Mouse (Mus musculus) urinary bladder, postnatal 25 days (tissue): ENCODE measurements around the gene Ush1c.

ENCODE experiments used
- DNase-seq: peaks from one replicate; pipeline ENCODE4 v3.0.0; 2022; ENCODE audit warnings: low spot score

The Ush1c gene

DNA sequence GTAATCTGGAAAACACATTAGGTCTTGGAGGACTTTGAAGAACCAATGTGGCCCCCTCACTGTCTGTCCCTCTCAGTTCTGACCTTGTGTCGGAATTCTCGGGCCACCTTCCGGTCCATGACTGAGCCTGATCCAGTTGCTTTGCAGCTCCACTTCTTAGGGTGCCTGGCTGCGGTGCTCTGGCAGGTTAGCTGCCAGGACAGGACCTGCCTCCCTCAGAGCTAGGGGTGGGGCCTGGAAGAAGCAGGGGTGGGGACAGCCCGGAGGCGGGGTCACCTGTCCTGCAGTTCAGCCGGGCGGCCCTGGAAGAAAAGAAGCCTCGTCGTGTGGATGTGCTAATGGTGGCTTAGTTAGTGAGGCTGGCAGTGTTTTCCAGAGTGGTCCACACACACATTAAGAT, at the start of gene Ush1c:
TSS of gene Ush1c (minus strand) at position 158 of the 400 bp plus-strand sequence.
- no peak for DNase-seq

DNA sequence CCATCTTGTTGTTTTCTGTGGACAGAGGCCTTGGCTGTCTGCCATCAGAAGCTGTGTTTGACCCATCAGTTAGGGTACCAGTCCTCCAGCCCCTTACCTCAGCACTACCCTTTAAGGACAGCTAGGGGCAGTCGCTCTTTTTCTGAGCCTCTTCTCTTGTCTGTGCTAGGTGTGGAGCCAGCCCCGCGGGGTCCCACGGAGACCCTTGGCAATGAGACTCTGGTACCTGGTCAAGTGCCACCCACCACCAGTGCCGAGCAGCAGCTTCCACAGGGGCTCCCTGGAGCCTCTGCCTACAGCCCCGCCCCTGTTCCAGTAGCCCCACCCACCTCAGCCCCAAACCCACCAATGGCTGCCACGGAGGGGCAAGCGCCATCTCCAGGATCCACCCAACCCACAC, 48.7 kb upstream of the Ush1c start:
- no peak for DNase-seq

DNA sequence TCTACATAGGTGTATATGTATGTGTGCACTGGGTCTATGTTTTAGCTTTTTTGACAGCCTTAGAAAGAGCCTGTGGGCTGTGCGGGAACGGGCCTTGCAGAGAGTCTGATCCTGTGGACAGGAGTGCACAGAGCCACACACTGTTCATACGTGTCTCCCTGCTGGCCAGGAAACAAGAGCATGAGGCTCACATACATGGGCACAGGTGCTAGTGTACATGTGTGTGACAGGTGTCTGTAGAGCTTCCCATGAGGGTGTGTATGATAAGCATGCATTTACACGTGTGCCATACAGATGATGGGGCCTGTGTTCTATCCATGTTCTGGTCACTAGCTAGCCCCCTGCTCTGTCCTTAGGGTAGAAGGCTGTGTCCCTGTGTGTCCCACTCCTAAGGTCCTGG, 48.1 kb upstream of the Ush1c start:
- DNase-seq = no peak

DNA sequence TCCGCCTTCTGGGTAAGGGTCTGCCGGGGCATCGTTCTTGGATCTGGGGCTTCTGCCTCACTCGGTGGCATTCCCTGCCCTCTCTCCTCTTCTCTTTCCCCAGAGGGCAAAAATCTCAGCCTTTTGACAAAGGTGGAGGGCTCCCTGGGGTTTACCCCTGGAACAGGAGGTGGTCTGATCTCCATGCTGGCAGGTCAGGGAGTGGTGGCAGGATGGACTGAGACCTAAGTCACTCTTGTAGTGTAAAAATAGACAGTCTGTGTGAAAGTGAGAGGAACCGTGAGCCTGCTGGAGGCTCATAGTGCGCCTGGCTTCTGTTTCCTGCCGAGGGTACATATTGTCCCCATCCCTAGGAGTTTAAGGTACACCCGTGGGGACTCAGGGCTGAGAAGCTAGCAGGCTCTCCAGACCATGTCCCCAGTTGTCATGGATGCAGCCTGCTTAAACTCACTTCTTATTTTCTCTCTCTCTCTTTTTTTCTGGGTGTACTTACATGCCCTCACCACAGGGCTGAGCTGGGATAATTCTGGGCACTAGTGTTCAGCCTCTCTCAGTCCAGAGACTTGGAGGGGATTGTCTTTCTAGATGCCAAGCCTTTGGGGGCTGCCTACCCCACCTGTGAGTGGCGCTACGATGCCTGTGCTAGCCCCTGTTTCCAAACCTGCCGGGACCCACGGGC, 47.0 kb upstream of the Ush1c start:
- DNase-seq = no peak

DNA sequence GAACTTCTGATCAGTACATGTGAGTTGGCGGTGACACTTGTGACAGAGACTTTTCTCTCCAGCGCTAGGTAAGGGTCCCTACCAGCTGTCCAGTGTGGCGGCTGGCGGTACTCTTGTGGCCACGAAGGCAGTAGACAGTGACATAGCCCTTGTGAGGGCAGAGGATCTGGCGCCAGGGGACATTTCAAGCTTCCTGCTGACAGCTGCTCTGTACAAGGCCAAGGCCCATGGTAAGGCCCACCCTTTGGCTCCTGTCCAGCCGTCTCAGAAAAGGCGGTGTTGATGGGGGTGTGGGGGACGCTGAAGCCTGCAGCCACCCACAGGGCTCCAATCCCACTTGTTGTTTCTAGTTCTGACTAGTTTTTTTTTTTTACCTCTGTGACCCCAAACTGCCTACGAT, 45.4 kb upstream of the Ush1c start:
- no peak for DNase-seq

DNA sequence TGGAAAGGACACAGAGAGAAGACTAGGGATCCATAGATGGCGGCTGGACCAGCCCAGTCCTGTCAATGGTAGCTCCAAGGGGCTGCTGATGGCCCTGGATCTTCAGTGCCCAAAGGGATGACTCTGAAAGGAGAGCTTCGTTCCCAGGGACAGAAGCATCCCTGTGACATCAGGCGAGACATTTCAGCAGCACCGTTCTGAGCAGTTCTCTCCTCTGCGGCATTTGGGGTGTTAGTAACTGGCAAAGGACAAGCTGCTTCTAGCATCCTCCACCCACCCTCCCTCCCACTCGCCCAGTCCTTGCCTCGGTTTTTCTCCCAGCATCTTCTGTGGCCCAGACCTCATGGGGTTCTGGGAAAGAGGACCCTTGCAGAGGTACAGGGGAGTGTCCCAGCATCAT, 44.0 kb upstream of the Ush1c start:
- DNase-seq = no peak

DNA sequence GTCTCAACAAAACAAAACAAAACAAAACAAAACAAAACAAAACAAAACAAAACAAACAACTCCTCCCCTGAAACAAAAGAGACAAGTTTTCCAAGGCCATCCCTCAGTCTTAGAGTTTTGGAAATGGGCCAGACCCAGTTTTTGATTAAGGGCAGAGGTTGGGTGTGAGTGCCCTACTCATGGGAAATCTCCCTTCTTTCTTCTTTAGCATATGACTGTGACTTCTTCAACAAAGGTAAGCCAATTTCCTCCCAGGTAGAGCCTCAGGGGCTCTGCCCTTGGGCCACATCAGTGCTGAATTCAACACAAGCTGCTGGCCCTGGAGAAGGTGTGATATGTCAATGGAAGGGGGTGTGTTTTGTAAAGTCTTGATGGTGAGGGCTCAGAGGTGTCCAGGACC, 42.6 kb upstream of the Ush1c start:
- DNase-seq = no peak

DNA sequence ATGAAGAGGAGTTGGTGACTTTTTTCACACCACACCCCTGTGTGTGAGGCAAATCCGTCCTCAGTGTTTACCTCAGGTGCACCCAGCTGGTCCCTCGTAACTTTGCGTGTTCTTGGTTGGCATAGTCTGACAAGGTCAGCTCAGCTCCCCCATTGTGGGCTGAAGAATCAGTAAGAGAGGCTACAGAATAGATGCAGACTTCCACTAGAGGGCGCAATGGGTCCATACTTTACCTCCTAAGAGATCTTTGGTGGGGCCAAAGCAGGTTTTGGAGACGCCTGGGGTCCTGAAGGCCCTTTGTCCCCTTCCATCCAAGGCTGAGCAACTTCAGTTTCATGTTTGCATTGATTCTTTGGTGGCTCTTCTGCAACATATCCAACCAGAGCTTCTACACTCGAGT, 41.6 kb upstream of the Ush1c start:
- peak; percentile 23 for DNase-seq

DNA sequence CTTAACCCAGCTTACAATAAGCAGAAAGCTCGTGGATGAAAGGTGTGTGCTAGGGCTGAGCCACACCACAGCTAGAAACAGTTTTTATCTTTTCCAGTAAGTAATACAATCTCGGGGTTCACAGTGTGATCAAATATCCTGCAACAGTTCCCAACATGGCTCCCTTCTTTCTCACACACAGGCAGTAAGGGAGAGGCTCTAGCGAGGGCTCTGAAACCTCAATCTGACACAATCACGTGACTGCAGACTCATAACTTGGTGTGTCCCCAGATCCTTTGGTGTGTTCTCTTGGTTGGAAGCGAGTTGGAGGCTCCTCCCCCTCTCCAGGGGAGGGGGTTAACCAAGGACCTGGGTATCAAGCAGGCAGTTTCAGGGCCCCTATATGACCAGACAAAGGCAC, 37.9 kb upstream of the Ush1c start:
- no peak for DNase-seq

DNA sequence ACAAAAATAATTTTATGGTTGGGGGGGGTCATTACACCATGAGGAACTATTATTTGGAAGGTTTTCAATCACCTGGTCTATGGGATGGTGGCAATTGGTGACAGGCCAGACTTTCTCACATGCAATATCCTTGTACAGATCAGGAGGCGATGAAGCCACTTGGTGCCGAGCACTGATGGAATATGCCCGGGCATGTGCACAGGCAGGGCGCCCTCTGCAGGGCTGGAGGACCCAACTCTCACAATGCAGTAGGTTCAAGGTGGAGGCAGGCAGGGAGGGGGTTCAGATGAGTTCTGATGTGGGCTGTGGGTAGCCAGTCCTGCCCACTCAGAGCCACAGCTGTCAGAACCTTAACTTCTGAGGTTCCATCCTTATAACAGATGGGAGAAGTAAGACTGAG, 13.5 kb upstream of the Ush1c start:
- no peak for DNase-seq

DNA sequence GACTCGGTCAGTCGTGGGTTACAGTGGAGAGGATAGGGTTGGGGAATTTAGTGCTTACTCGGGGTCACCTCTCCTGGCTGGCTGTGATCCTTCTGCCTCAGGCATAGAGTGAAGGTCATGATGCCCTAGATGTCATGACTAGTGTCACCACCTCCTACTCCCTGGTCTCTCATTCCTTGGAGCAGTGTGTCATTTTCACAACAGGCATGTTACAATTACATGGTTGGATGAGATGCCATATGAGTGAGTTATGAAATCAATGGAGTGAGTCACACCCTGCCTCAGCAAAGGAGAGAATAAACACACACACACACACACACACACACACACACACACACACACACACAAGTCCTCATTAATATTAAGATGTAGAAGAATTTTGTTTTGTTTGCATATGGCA, 9.3 kb upstream of the Ush1c start:
- DNase-seq = no peak

DNA sequence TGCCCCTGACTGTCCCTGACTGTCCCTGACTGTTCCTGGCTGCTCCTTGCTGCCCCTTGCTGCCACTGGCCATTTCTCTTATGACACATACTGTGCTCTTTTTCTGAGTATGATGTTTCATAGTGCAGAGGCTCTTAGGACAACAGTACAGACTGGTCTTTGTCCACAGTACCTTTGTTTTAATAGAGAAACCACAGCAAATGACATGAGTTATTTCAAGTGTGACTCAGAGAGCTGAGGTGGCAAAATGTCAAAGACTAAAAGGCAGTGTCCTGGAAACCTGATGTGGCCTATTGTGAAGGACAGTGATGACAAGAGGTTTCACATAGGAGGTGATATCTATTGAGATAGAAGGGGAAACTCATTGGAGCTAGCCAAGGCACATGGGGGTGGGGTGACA, 8.6 kb upstream of the Ush1c start:
- no peak for DNase-seq

DNA sequence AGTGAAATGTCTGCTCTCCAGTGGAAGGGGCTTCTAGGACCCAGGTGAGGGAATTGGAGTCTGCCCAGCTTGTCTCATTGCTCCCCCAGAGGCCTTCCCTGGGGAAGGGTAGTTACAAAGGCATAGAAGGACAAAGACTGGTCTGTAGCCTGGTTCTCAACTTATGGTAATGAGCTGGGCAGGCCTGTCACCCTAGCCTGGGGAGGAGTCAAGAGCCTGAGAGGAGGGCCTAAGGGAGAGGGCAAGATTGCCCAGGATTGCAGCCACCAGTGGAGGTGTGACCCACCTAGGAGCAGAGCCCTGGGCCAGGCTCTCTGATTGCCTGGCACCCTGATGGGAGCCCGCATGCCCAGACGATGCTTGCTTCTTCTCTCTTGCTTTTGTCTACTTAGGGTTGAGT, 2.4 kb upstream of the Ush1c start, which contains the start of gene Otog:
TSS of gene Otog (plus strand) at position 292 of the 400 bp plus-strand sequence.
- no peak for DNase-seq

DNA sequence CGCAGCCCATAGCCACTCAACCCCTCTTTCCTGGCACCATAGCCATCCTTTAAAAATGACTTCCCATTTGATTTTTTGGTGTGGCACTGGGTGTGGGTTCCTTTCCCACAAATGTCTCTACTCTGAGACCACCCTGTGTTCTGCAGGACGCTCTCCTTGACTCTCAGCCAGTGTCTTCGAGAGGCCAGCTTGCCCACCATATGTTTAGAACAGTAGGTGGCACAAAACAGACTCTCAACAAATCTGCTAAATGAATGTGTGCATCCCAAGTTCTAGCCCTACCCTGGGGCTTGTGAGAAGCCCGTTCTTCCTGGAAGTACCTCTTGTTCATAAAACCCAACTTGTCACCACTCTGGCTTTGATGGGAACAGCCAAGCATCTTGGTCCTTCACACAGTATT, 1.8 kb upstream of the Ush1c start:
- DNase-seq = no peak

DNA sequence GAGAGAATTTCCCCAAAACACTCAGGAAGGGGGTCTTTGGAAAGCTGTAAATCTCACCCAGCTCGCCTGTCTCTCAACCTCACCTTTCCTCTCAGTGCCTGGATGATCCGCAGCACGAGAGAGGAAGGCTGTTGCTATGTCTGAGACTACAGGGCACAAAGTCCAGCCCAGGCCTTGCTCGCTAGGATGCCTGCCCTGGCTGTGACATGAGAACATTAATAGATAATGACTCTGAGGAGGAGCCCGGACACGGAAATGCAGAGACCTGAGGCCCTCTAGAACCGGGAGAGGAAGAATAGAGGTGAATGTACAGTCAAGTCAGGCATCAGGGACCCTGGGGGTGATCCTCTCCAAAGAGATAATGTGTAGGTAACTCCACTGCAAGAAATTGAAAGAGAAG, 1.1 kb downstream of the Ush1c start:
- DNase-seq = no peak

DNA sequence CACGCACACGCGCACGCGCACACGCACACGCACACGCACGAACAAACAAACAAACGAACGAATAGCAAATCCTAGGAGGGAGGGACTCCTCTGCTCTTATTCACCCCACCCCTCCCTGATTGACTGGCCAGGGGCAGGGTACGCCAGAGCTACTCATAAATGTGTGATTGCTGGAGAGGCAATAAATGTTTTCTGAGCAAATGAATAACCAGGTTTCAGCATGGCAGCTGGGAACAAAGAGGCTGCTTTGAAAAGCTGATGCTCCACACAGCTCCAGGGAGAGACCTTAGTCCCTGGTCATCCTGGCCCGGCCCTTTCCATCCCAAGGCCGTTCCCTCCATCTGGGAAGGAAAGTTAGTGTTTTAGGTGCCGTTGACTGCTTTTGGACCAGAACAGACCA, 1.9 kb downstream of the Ush1c start:
- DNase-seq = no peak

DNA sequence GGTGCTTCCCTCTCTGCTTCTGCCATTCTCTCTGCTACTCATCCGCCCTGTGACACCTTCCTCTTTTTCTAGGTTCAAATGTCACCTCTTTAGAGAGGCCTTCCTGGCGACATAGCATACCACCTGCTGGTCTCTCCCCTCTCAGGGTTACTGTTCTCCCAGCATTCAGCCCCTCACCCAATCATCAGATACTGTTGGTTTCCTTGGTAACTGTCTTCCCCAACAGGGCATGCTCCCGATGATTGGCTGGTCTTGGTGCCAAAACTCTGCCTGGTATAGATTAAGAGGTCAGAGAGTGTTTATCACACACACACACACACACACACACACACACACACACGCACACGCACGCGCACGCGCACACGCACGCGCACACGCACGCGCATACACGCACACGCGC, 2.4 kb downstream of the Ush1c start:
- DNase-seq = no peak

DNA sequence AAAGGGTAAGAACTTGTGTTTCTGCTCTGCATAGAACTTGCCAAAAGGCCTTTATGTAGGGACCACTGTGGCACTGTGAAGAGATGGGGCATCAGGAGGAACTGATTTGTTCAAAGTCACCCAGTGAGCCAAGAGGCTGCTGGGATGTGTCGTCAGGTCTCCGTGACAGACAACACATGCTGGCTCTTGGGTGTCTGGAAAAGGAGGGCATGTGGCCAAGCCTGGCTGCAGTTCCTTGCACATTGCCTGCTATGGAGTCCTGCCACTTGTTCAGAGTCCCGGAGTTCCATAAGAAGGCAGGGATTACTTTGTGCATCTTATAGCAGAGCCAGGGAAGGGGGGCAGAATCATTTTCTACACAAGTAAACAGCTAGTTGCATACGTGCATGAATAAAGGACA, 11.4 kb downstream of the Ush1c start:
- DNase-seq = no peak

DNA sequence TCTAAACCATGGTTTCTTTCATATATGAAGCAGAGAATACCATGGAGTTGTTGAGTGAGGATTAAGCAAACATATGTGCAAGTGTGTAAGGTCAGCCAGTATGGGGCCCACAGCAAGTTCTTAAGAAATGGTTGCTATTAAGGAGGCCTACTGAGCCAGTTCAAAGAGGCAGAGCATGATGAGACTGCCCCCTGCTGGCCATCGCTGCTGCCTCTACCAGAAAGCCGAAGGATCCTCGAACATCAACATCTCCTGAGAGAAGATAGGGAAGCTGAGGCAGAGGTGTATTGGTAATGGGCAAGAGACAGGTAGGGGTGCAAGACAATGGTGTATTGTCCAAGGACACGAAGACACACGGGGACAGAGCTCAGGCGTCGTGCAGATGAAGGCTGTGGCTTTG, 12.1 kb downstream of the Ush1c start:
- DNase-seq = peak; percentile 49

DNA sequence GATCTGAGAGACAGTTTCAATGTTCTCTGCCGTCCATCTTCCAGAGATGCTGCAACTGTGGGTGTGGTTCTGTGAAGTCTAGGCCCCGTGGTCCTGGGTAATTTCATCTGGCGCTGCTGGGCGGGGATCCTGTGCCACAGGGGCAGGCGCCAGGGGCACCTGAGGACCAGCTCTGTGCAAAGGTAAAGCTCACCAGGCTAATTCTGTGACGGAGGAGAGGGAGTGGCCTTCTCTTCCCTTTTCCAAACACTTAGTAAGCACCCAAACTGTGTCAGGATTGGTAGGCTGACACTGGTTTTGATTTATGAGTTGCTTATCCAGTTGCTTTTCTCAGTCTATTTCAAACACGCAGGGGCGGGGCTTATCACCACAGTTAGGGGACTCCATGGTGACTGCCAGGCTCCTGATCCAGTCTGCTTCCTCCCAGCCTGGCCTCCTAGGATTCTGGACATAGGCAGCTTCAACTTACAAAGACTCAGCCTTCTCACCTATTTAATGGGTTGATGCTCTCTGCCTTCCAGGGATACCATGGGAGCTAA, 17.6 kb downstream of the Ush1c start:
- DNase-seq = no peak

DNA sequence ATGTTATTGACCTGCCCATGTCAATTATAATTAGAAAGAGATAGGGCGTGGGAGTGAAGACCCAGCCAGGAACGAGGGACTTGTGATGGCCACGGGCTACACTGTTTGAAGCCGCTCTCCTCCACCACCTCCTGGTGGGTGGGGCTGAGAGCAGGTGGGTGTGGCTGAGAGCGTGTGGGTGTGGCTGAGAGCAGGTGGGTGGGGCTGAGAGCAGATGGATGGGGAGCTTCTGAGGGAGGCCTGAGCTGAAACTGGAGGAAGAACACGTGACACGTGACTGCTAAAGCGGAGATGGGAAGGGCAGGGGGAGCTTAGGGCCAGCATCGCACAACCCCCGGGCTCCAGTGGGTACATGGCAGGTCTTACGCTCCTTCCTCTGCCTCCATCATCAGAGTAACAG, 19.9 kb downstream of the Ush1c start:
- no peak for DNase-seq

DNA sequence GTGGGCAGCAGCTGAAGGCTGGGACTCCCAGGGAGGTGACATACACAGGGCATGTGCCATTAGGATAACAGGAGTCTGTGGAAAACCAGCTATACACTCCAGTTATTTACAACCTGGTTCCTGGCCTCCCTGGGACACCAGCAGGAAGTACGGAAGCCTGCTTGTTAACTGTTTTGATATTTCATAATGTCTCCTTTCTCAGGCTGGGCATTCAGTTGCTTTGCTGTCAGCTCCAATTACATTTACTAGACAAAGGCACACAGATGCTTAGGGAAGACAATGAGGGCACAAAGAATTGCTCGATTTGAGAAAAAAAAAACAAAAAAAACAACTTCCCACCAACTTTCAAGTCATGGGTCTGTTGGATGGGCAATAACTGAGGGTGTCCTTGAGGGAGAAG, 21.8 kb downstream of the Ush1c start:
- DNase-seq = no peak

DNA sequence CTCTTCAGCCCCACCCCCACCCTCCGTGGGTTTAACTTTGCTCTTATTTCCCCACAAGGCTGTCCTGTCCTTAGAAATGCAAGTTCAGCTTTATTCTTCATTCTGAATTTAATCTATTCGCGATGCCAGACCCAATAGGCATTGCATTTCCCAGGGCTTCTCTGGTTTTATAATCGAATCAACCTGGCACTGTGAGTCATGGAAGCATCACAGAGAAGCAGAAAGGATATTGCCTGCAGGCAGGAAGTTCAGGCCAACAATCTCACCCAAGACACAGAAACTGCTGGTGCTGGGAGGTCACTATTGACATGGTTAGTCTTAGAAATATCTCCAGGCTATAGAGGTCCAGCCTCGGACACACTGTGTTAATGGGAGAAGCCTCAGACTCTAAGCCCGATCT, 28.0 kb downstream of the Ush1c start:
- no peak for DNase-seq

DNA sequence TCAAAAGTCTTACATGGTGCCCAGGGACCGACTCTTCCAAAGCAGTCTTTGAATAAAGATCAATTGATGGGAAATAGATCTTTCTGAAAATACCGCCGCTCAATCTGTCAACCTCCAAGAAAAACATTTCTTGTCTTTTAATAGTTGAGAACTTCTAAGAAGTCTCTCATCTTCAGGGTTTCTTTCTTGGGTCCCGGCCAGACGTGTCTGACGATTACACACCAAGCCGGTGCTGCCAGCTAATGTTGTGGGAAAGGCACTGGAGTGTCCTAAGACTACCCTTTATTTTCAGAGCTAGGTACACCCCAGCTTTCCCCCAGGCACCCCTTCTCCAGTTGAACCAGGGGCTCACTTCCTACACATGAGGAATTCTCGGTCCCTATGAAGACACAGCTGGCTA, 30.2 kb downstream of the Ush1c start:
- no peak for DNase-seq
